Mouse (Mus musculus) stomach, embryonic 15.5 days (tissue): ENCODE results near the gene Antxr1. TPM values are rescaled to one million over a fixed set of nuclear protein-coding genes. Genes with fewer than 3 reads are reported as not detected.

Experiments
- ATAC-seq: fragments of 200-750 bp; cut with Nextera tagmentation; 2 replicates; pipeline ENCODE4 v1.8.0; 2017; ENCODE audit warnings: low read depth, moderate number of reproducible peaks, moderate TSS enrichment; ENCODE audit not compliant: insufficient read depth, low FRiP score
- H3K27ac ChIP-seq: fragments of 300-500 bp; sonication (generic); 2 replicates; pipeline ENCODE4 v1.5.1; 2015; ENCODE audit warnings: mild to moderate bottlenecking, inconsistent platforms
- H3K27me3 ChIP-seq: fragments of 300-500 bp; sonication (generic); replicated peaks from 2 replicates; pipeline ENCODE4 v1.6.1; 2015; ENCODE audit warnings: inconsistent platforms
- H3K36me3 ChIP-seq: fragments of 300-500 bp; sonication (generic); 2 replicates; pipeline ENCODE4 v1.6.1; 2015; ENCODE audit warnings: inconsistent platforms
- H3K4me1 ChIP-seq: fragments of 300-500 bp; sonication (generic); 2 replicates; pipeline ENCODE4 v1.6.1; 2015; ENCODE audit warnings: inconsistent platforms
- H3K4me2 ChIP-seq: fragments of 300-500 bp; sonication (generic); 2 replicates; pipeline ENCODE4 v1.6.1; 2015; ENCODE audit warnings: mild to moderate bottlenecking, inconsistent platforms
- H3K4me3 ChIP-seq: fragments of 300-500 bp; sonication (generic); replicated peaks from 2 replicates; pipeline ENCODE4 v1.5.1; 2015; ENCODE audit warnings: inconsistent platforms
- H3K9ac ChIP-seq: fragments of 300-500 bp; sonication (generic); 2 replicates; pipeline ENCODE4 v1.6.1; 2015; ENCODE audit warnings: inconsistent platforms
- H3K9me3 ChIP-seq: fragments of 300-500 bp; sonication (generic); 2 replicates; pipeline ENCODE4 v1.6.1; 2016; ENCODE audit warnings: inconsistent platforms
- WGBS: fragments of 180-500 bp; shearing (Covaris S2); methylation state at CpG from one replicate; pipeline ENCODE4 v1.1.7; 2015; 5-methylcytosine and 5-hydroxymethylcytosine counted together
- polyA plus RNA-seq: library from polyadenylated mRNA; unstranded; fragments of >200 nt; fragmentation: Nextera tagmentation; extraction: Ambion mirVana; gene quantifications from 2 replicates; pipeline ENCODE4 v1.2.1, GENCODE M21; 2015

Gene Antxr1
- polyA plus RNA-seq, 1 experiment from 2014 or later, result 8.0 TPM

DNA sequence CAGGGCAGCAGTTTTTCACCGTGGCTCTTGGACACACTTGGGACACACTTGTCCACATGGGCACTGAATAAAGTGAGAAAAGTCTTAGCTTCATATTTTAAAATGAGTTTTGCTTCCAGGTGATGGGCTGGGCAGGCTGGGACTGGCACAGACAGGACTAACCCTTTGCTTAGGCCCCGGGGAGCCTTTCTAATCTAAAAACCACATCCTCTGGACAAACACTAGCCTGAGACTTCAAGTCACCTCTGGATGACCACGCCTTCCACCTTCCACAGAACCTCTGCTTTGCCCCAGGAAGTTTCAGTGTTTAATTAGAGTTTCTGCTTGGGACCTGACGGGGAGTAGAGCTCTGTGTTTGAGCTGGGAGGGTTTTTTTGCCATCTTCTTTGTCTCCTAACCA is 98.4 kb downstream of the Antxr1 start:
- peak; percentile 79; the same call in 1 of the 2 replicates for ATAC-seq
- Histone ChIP-seq H3K4me3 (no peak overlapping the region), H3K9me3 (no peaks in the 10 kb centered on the region), H3K4me1 (0 out of 2 replicates have a peak, but pooled peaks cover 5% of the 10 kb centered on the region), H3K4me2 (no peak overlapping the region), H3K27me3 (no peaks in the 10 kb centered on the region), H3K36me3 (peaks cover 8% of the 10 kb centered on the region), H3K9ac (no peak overlapping the region), H3K27ac (no peak overlapping the region)
- WGBS, result 54% methylated on average over 4 of the region's 4 CpGs

DNA sequence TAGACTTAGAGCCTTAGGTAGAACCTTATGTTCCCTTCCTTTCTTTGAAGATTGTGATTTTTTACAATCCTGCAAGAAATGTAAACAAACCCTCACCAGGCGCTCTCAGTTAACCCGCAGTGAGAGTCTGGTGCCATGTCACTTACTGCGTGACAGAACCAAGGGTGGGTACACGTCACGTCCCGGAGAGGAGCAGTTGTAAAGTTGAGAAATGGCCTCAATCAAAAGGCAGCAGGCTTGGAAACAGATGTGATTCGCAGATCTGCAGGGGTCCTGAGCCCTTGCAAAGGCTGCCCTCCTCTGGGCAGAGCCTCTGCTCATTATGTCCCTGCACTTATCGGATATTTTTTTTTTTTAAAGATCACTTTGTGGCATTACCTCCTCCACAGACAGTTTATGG is 99.6 kb downstream of the Antxr1 start:
- Histone ChIP-seq H3K27me3 (no peaks in the 10 kb centered on the region), H3K4me3 (no peak overlapping the region), H3K27ac (no peak overlapping the region), H3K36me3 (peaks cover 8% of the 10 kb centered on the region), H3K4me1 (0 out of 2 replicates have a peak, but pooled peaks cover 5% of the 10 kb centered on the region), H3K9ac (no peak overlapping the region), H3K9me3 (no peaks in the 10 kb centered on the region), H3K4me2 (no peak overlapping the region)
- 36% methylated on average over 8 of the region's 8 CpGs for WGBS
- no peak for ATAC-seq

DNA sequence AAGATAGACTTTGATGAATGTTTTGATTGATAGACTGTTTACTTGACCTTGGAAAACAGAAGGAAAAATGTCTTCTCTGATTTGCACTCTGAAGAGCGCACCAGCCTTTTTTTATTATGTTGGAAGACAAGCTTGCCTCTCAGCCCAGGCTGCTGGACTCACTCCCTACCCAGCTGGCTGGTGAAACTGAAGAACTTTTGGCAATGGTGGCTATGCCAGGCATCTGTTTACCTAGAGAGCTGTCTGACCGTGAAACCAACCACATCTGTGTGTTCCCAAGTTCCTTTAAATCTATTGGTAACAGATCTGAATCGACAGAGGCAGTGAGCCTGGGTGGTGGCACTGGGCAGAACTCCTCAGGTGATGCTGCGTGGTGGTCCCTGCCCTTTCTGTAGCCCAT is 102.5 kb downstream of the Antxr1 start:
- no peak overlapping the region for H3K4me2 ChIP-seq
- no peak overlapping the region for H3K27ac ChIP-seq
- H3K36me3 ChIP-seq, result 0 out of 2 replicates have a peak, but pooled peaks cover 3% of the 10 kb centered on the region
- H3K9me3 ChIP-seq, result no peaks in the 10 kb centered on the region
- no peak overlapping the region for H3K4me3 ChIP-seq
- H3K27me3 ChIP-seq, result no peaks in the 10 kb centered on the region
- no peak overlapping the region for H3K9ac ChIP-seq
- 69% methylated on average over 4 of the region's 4 CpGs for WGBS
- 0 out of 2 replicates have a peak, but pooled peaks cover 5% of the 10 kb centered on the region for H3K4me1 ChIP-seq
- no peak for ATAC-seq

DNA sequence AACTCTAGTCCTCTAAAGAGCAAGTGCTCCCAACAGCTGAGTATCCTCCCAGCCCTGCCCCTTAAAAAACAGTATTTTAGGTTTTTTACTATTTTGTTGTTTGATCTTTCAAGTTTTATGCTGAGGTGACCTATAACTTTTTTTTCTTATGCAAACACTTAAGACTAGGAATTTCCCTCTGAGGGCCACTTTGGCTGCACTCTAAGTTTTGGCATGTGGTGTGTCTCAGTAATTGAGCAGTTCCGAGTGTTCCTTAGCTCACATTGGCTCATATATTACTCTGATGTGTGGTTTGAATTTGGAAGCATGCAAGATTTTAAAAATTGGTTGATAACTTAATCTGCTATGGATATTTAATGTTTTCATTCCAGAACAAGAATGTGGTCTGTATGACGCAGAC is 105.6 kb downstream of the Antxr1 start:
- Histone ChIP-seq H3K9me3 (no peaks in the 10 kb centered on the region), H3K9ac (no peak overlapping the region), H3K27me3 (no peaks in the 10 kb centered on the region), H3K4me2 (no peak overlapping the region), H3K27ac (no peak overlapping the region), H3K4me1 (peaks cover 2% of the 10 kb centered on the region; the same call in 1 of the 2 replicates), H3K36me3 (0 out of 2 replicates have a peak, but pooled peaks cover 3% of the 10 kb centered on the region), H3K4me3 (no peak overlapping the region)
- WGBS, result 93% methylated on average over 2 of the region's 2 CpGs
- no peak for ATAC-seq

DNA sequence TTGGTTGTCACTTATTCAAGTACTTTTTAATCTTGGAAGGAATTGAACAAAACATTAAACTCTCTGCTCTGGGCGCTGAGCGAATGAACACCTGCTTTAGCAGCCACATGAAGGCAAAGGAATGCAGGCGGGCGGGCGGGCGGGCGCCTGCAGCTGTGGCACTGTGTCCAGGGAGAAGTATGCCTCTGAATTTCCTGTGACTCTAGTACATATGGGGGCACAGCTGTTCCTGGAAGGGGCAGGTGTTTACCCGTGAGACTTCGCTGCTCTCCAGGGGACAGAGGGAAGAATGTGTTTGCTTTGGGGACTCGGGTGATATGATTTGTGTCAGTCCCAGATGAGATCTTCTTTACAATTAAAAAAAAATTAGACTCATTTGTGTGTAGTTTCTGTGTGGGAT is 107.7 kb downstream of the Antxr1 start:
- Histone ChIP-seq H3K4me3 (no peak overlapping the region), H3K36me3 (no peaks in the 10 kb centered on the region), H3K9me3 (no peaks in the 10 kb centered on the region), H3K4me2 (no peak overlapping the region), H3K27me3 (no peaks in the 10 kb centered on the region), H3K9ac (no peak overlapping the region), H3K27ac (no peak overlapping the region), H3K4me1 (peaks cover 8% of the 10 kb centered on the region; the same call in 1 of the 2 replicates)
- 55% methylated on average over 10 of the region's 10 CpGs for WGBS
- ATAC-seq, result no peak

DNA sequence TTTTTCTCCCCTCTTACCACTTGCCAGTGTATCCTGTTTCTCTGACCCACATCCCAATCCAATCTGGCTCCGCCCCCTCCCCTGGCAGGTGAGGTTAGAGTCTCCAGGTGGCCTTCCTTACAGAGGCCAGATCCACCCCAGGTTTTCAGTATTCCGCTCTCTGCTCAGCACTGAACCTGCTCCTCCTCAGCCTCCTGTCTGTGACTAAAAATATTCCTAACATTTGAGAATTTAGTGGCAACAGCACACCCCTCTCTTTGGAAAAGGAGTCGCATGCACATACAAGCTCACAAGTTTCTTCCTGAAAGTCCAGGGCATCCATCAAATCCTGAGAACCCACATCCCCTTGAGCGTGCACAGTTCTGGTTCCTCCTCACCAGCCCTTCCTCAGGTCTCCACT is 109.3 kb downstream of the Antxr1 start:
- H3K9ac ChIP-seq, result no peak overlapping the region
- no peak overlapping the region for H3K4me3 ChIP-seq
- H3K36me3 ChIP-seq, result no peaks in the 10 kb centered on the region
- no peak for ATAC-seq
- no peak overlapping the region for H3K4me2 ChIP-seq
- H3K27me3 ChIP-seq, result no peaks in the 10 kb centered on the region
- 73% methylated on average over 4 of the region's 4 CpGs for WGBS
- H3K27ac ChIP-seq, result no peak overlapping the region
- H3K4me1 ChIP-seq, result peaks cover 8% of the 10 kb centered on the region; the same call in 1 of the 2 replicates
- no peaks in the 10 kb centered on the region for H3K9me3 ChIP-seq

DNA sequence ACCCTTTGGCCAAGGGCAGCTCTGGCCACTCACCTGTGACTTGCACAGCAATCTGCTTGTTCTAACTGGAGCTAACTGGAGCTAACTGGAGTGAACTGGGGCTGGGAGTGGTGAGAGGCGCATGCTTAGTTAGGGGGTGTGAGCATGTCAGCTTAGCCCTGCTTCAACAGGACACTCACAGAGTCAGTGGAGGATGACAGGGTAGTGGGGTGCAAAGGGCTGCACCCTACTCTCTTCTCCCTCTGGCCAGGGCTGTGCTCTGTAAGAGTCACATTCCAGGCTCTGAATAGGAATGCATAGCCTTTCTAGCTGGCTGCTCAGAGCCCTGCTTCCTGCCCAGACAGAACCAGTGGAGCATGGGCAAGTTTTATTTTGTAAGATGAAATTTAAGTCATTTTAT is 110.3 kb downstream of the Antxr1 start:
- 100% methylated on average over 1 of the region's 1 CpGs for WGBS
- ATAC-seq, result no peak

DNA sequence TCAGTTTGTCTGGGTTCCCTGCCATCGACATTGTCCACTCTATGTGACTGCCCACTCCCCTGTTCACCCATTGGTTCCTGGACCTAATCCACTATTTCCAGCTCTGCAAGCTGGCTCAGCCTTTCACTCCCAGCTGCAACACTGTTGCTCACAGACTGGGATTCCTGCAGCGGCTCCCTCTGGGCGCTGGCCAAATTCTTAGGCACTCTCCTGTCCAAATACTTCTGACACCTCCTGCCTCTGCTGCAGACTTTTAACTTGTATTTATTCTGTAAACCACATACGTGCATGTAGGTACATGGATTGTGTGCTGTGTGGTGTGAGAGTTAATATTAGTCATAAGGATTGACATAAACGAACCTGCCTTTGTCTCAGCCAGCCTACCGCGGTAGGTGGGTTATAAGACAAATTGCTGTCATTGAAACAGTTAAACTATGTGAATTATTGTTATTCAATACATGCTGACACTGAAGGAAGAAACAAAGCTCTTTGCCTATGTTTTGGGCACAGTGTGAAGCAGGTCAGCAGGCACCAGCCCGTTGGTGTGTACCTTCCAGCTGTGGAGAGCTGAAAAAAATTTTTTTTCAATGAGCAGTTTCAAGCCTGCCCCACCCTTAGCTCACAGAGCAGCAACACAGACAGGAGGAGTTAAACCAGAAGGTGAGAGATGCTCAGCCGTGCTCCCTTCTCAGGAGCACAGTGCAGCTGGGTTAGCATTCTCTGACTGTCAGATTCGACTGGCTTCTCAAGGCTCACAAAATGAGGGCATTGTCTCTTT is 112.6 kb downstream of the Antxr1 start:
- Histone ChIP-seq H3K4me2 (no peak overlapping the region), H3K4me1 (peaks cover 8% of the 10 kb centered on the region; the same call in 1 of the 2 replicates), H3K9me3 (no peaks in the 10 kb centered on the region), H3K27me3 (no peaks in the 10 kb centered on the region), H3K4me3 (no peak overlapping the region), H3K27ac (peak overlapping the region; percentile 26), H3K9ac (no peak overlapping the region), H3K36me3 (no peaks in the 10 kb centered on the region)
- 28% methylated on average over 10 of the region's 10 CpGs for WGBS
- ATAC-seq, result peak; percentile 63; the same call in 1 of the 2 replicates

More for the DNA sequence above, 110.3 kb downstream of the Antxr1 start:
- Histone ChIP-seq H3K9me3 (no peaks in the 10 kb centered on the region), H3K4me1 (peaks cover 8% of the 10 kb centered on the region; the same call in 1 of the 2 replicates), H3K27ac (peak overlapping the region; percentile 44; the same call in 1 of the 2 replicates), H3K4me3 (no peak overlapping the region), H3K9ac (no peak overlapping the region), H3K27me3 (no peaks in the 10 kb centered on the region), H3K4me2 (no peak overlapping the region), H3K36me3 (no peaks in the 10 kb centered on the region)

DNA sequence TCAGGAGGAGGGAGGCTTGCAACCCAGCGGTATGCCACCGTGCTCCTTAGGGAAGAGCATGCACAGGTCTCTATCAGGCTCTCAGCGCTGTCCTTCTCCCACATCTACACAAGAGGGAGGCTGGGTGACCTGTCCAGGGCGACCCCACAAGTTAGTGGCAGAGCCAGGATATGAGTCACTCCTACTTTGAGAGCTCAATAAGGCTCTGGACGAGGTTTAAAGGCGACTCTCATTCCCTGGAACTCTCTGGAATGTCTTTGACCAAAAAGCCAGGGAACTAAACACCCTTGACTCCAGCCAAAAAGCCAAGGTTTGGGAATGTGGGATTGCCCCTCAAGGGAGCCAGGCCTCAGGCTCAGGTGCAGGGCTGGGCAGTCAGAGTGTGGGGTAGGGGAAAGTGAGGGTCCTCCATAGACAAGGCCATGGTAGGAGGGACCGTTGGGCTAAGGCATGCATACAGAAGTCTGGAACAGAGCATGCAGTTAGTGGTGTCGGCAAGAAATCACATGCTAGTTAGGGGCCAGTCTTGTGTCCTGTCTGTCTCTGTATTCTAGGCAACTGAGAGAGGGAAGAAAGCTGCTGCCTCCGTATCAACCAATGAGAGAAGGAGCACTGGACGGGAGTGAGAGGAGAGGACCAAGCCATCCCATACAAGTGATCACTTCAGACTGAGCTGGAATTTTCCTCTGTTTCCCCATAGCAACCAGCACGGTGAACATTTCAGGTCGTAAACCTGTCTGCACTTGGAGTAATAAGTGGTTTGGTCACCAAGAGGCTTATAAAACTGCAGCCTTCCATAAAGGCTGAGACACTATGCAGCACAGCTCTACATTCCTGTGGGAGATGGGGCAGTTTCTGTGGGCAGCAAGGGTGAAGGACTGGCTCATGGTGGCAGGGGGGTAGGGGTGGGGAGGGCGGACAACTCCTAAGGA is 116.3 kb downstream of the Antxr1 start:
- no peak for ATAC-seq
- H3K9ac ChIP-seq, result no peak overlapping the region
- WGBS, result 70% methylated on average over 13 of the region's 13 CpGs
- H3K27me3 ChIP-seq, result no peaks in the 10 kb centered on the region
- H3K4me1 ChIP-seq, result peaks cover 5% of the 10 kb centered on the region; the same call in 1 of the 2 replicates
- H3K9me3 ChIP-seq, result no peaks in the 10 kb centered on the region
- 0 out of 2 replicates have a peak, but pooled peaks cover 6% of the 10 kb centered on the region for H3K36me3 ChIP-seq
- H3K4me2 ChIP-seq, result no peak overlapping the region
- no peak overlapping the region for H3K4me3 ChIP-seq
- H3K27ac ChIP-seq, result no peak overlapping the region

DNA sequence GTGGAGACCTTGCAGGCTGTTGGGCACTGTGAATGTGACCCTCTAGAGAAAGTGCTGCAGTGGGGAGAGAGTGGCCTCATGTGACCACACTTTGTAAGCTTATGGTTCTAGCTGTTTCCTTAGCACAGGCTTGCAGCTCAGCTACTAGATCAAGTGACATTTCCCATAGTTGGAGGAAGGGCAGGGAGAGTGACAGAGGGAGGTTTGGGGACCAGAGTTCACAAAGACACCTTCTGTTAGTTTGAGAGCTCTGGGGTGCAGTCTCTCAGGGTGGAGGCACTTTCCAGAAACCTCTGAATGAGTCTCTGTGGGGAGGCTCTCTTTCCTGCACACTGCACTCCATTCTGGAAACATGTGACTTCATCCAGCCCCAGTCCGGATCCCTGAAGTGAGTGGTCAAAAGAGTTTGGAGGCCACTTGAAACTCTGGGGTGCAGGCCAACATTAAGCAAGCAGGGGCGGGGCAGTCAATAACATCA is 119.5 kb downstream of the Antxr1 start:
- 0 out of 2 replicates have a peak, but pooled peaks cover 6% of the 10 kb centered on the region for H3K36me3 ChIP-seq
- H3K27ac ChIP-seq, result no peak overlapping the region
- H3K9me3 ChIP-seq, result no peaks in the 10 kb centered on the region
- no peaks in the 10 kb centered on the region for H3K27me3 ChIP-seq
- ATAC-seq, result no peak
- no peaks in the 10 kb centered on the region for H3K4me1 ChIP-seq
- no peak overlapping the region for H3K4me2 ChIP-seq
- H3K9ac ChIP-seq, result no peak overlapping the region
- 64% methylated on average over 2 of the region's 2 CpGs for WGBS
- H3K4me3 ChIP-seq, result no peak overlapping the region

DNA sequence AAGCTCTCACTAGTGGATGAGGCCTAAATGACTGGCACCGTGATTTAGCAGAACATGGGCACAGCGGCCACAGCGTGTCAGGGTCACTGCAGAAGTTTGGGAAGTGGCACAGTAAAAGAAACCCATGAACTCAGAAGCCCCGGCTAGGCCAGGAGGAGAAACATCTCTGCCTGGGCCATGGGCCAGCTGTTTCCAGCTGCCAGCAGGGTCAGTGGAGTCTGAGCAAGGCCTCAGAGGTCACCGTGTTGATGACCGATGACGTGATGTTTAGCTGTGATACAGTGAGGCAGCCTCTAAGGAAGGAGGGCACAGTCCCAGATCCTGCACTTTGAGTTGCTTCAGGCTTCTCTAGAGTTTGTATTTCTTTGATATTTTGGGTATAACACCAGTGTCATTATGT is 122.4 kb downstream of the Antxr1 start:
- ATAC-seq, result no peak
- 53% methylated on average over 7 of the region's 7 CpGs for WGBS
- Histone ChIP-seq H3K9me3 (no peaks in the 10 kb centered on the region), H3K4me3 (no peak overlapping the region), H3K27me3 (no peaks in the 10 kb centered on the region), H3K4me2 (no peak overlapping the region), H3K4me1 (no peaks in the 10 kb centered on the region), H3K27ac (no peak overlapping the region), H3K9ac (no peak overlapping the region), H3K36me3 (0 out of 2 replicates have a peak, but pooled peaks cover 6% of the 10 kb centered on the region)
